Mouse (Mus musculus) limb, embryonic 15.5 days (tissue): ENCODE results near the gene Arhgef28. TPM values are rescaled to one million over a fixed set of nuclear protein-coding genes. Genes with fewer than 3 reads are reported as not detected.
"Not testable (repeated sequence)": the region's sequence is repeated elsewhere in the genome, so short reads cannot be mapped to it uniquely, and the experiment has no call there.

Experiments used
- ATAC-seq: fragments of 200-750 bp; cut with Nextera tagmentation; 2 replicates; pipeline ENCODE4 v1.8.0; 2017; ENCODE audit warnings: low read depth, moderate TSS enrichment; ENCODE audit not compliant: insufficient number of reproducible peaks, low FRiP score, low TSS enrichment
- H3K27ac ChIP-seq: fragments of 300-500 bp; sonication (generic); 2 replicates; pipeline ENCODE4 v1.5.1; 2015; ENCODE audit warnings: moderate library complexity, mild to moderate bottlenecking, inconsistent platforms
- H3K27me3 ChIP-seq: fragments of 300-500 bp; sonication (generic); 2 replicates; pipeline ENCODE4 v1.6.1; 2015; ENCODE audit warnings: inconsistent platforms
- H3K36me3 ChIP-seq: fragments of 300-500 bp; sonication (generic); 2 replicates; pipeline ENCODE4 v1.6.1; 2015; ENCODE audit warnings: inconsistent platforms
- H3K4me1 ChIP-seq: fragments of 300-500 bp; sonication (generic); 2 replicates; pipeline ENCODE4 v1.6.1; 2015; ENCODE audit warnings: inconsistent platforms
- H3K4me2 ChIP-seq: fragments of 300-500 bp; sonication (generic); 2 replicates; pipeline ENCODE4 v1.6.1; 2015; ENCODE audit warnings: mild to moderate bottlenecking, inconsistent platforms
- H3K4me3 ChIP-seq: fragments of 300-500 bp; sonication (generic); 2 replicates; pipeline ENCODE4 v1.5.1; 2015; ENCODE audit warnings: mild to moderate bottlenecking, inconsistent platforms
- H3K9ac ChIP-seq: fragments of 300-500 bp; sonication (generic); 2 replicates; pipeline ENCODE4 v1.6.1; 2015; ENCODE audit warnings: inconsistent platforms
- H3K9me3 ChIP-seq: fragments of 300-500 bp; sonication (generic); 2 replicates; pipeline ENCODE4 v1.6.1; 2016; ENCODE audit warnings: inconsistent platforms
- WGBS: fragments of 180-500 bp; shearing (Covaris S2); methylation state at CpG from one replicate; pipeline ENCODE4 v1.1.7; 2015; 5-methylcytosine and 5-hydroxymethylcytosine counted together
- polyA plus RNA-seq: library from polyadenylated mRNA; unstranded; fragments of >200 nt; fragmentation: Nextera tagmentation; extraction: Ambion mirVana; gene quantifications from 2 replicates; pipeline ENCODE4 v1.2.1, GENCODE M21; 2015

The Arhgef28 gene
- polyA plus RNA-seq, 1 experiment from 2014 or later = 15.0 TPM

GRCm38 (mm10) chr13:98024680-98025079 lies 181.6 kb downstream of the Arhgef28 start:
- no peaks in the 10 kb centered on the region for H3K36me3 ChIP-seq
- H3K27me3 ChIP-seq = no peaks in the 10 kb centered on the region
- H3K4me2 ChIP-seq = no peak overlapping the region
- no peaks in the 10 kb centered on the region for H3K9me3 ChIP-seq
- no peak overlapping the region for H3K27ac ChIP-seq
- no peak overlapping the region for H3K9ac ChIP-seq
- 92% methylated on average over 12 of the region's 12 CpGs for WGBS
- no peak for ATAC-seq
- H3K4me3 ChIP-seq = no peak overlapping the region
- peaks cover 4% of the 10 kb centered on the region; the same call in 1 of the 2 replicates for H3K4me1 ChIP-seq

- Histone ChIP-seq H3K4me2 (no peak overlapping the region), H3K4me1 (peaks cover 4% of the 10 kb centered on the region; the same call in 1 of the 2 replicates), H3K27me3 (no peaks in the 10 kb centered on the region), H3K4me3 (no peak overlapping the region), H3K27ac (no peak overlapping the region), H3K36me3 (no peaks in the 10 kb centered on the region), H3K9me3 (no peaks in the 10 kb centered on the region), H3K9ac (no peak overlapping the region)
- ATAC-seq = no peak
- 62% methylated on average over 4 of the region's 4 CpGs for WGBS
Observed at GRCm38 (mm10) chr13:98021906-98022305, 184.3 kb downstream of the Arhgef28 start.

GRCm38 (mm10) chr13:98018837-98019236 lies 187.4 kb downstream of the Arhgef28 start:
- 95% methylated on average over 8 of the region's 8 CpGs for WGBS
- H3K4me2 ChIP-seq, H3K27ac ChIP-seq, ATAC-seq, H3K36me3 ChIP-seq, H3K9ac ChIP-seq, H3K9me3 ChIP-seq, H3K27me3 ChIP-seq, H3K4me3 ChIP-seq: not testable (repeated sequence)
- H3K4me1 ChIP-seq = peaks cover 17% of the 10 kb centered on the region

- no peaks in the 10 kb centered on the region for H3K36me3 ChIP-seq
- H3K4me1 ChIP-seq = peaks cover 17% of the 10 kb centered on the region
- 0 out of 2 replicates have a peak overlapping the region, but pooled peaks have one; percentile 44 for H3K9ac ChIP-seq
- H3K27me3 ChIP-seq = no peaks in the 10 kb centered on the region
- 19% methylated on average over 12 of the region's 12 CpGs for WGBS
- ATAC-seq = no peak; the same call in 1 of the 2 replicates
- peak overlapping the region; percentile 64; the same call in 1 of the 2 replicates for H3K27ac ChIP-seq
- H3K9me3 ChIP-seq = no peaks in the 10 kb centered on the region
- peak overlapping the region; percentile 43 for H3K4me3 ChIP-seq
- peak overlapping the region; percentile 81 for H3K4me2 ChIP-seq
Observed at GRCm38 (mm10) chr13:98016923-98017588, 189.2 kb downstream of the Arhgef28 start.

GRCm38 (mm10) chr13:98015981-98016922 lies 190.0 kb downstream of the Arhgef28 start:
- peak overlapping the region; percentile 81 for H3K4me2 ChIP-seq
- H3K4me3 ChIP-seq = peak overlapping the region; percentile 43
- peak overlapping the region; percentile 64 for H3K27ac ChIP-seq
- no peaks in the 10 kb centered on the region for H3K9me3 ChIP-seq
- H3K27me3 ChIP-seq = no peaks in the 10 kb centered on the region
- H3K36me3 ChIP-seq = no peaks in the 10 kb centered on the region
- peak overlapping the region; percentile 44 for H3K9ac ChIP-seq
- no peak for ATAC-seq
- peaks cover 17% of the 10 kb centered on the region for H3K4me1 ChIP-seq
- 9% methylated on average over 32 of the region's 33 CpGs for WGBS

GRCm38 (mm10) chr13:98014892-98015291 lies 191.3 kb downstream of the Arhgef28 start:
- H3K4me2 ChIP-seq = peak overlapping the region; percentile 81
- no peaks in the 10 kb centered on the region for H3K9me3 ChIP-seq
- H3K36me3 ChIP-seq = no peaks in the 10 kb centered on the region
- H3K27ac ChIP-seq = no peak overlapping the region
- WGBS = 40% methylated on average over 3 of the region's 3 CpGs
- no peaks in the 10 kb centered on the region for H3K27me3 ChIP-seq
- peaks cover 17% of the 10 kb centered on the region for H3K4me1 ChIP-seq
- ATAC-seq = no peak
- no peak overlapping the region for H3K9ac ChIP-seq
- H3K4me3 ChIP-seq = peak overlapping the region; percentile 43

GRCm38 (mm10) chr13:98013715-98014114 lies 192.5 kb downstream of the Arhgef28 start:
- H3K9me3 ChIP-seq = no peaks in the 10 kb centered on the region
- H3K4me3 ChIP-seq = no peak overlapping the region
- no peak for ATAC-seq
- peaks cover 17% of the 10 kb centered on the region for H3K4me1 ChIP-seq
- no peak overlapping the region for H3K4me2 ChIP-seq
- 0 out of 2 replicates have a peak overlapping the region, but pooled peaks have one; percentile 11 for H3K27ac ChIP-seq
- no peaks in the 10 kb centered on the region for H3K27me3 ChIP-seq
- H3K36me3 ChIP-seq = no peaks in the 10 kb centered on the region
- H3K9ac ChIP-seq = no peak overlapping the region
- 80% methylated on average over 4 of the region's 4 CpGs for WGBS

- peaks cover 14% of the 10 kb centered on the region for H3K4me1 ChIP-seq
- no peaks in the 10 kb centered on the region for H3K9me3 ChIP-seq
- H3K36me3 ChIP-seq = no peaks in the 10 kb centered on the region
- no peak overlapping the region for H3K9ac ChIP-seq
- ATAC-seq = no peak
- H3K4me3 ChIP-seq = no peak overlapping the region
- H3K27me3 ChIP-seq = no peaks in the 10 kb centered on the region
- H3K4me2 ChIP-seq = no peak overlapping the region
- WGBS = 56% methylated on average over 6 of the region's 6 CpGs
- no peak overlapping the region for H3K27ac ChIP-seq
Observed at GRCm38 (mm10) chr13:98011931-98012341, 194.3 kb downstream of the Arhgef28 start.

GRCm38 (mm10) chr13:98009070-98009469 lies 197.2 kb downstream of the Arhgef28 start:
- ATAC-seq = no peak
- Histone ChIP-seq H3K27me3 (no peaks in the 10 kb centered on the region), H3K4me2 (no peak overlapping the region), H3K4me1 (peaks cover 5% of the 10 kb centered on the region; the same call in 1 of the 2 replicates), H3K4me3 (no peak overlapping the region), H3K36me3 (no peaks in the 10 kb centered on the region), H3K27ac (no peak overlapping the region), H3K9me3 (no peaks in the 10 kb centered on the region), H3K9ac (no peak overlapping the region)
- 64% methylated on average over 4 of the region's 4 CpGs for WGBS

GRCm38 (mm10) chr13:98008588-98008987 lies 197.7 kb downstream of the Arhgef28 start:
- H3K9ac ChIP-seq = no peak overlapping the region
- H3K4me3 ChIP-seq = no peak overlapping the region
- no peaks in the 10 kb centered on the region for H3K27me3 ChIP-seq
- ATAC-seq = no peak
- no peak overlapping the region for H3K4me2 ChIP-seq
- H3K9me3 ChIP-seq = no peaks in the 10 kb centered on the region
- H3K4me1 ChIP-seq = peaks cover 5% of the 10 kb centered on the region; the same call in 1 of the 2 replicates
- H3K27ac ChIP-seq = no peak overlapping the region
- no peaks in the 10 kb centered on the region for H3K36me3 ChIP-seq
- 92% methylated on average over 10 of the region's 10 CpGs for WGBS

- no peak for ATAC-seq
- Histone ChIP-seq H3K27me3 (no peaks in the 10 kb centered on the region), H3K9ac (no peak overlapping the region), H3K27ac (no peak overlapping the region), H3K4me1 (peaks cover 9% of the 10 kb centered on the region; the same call in 1 of the 2 replicates), H3K9me3 (no peaks in the 10 kb centered on the region), H3K4me3 (no peak overlapping the region), H3K4me2 (no peak overlapping the region), H3K36me3 (no peaks in the 10 kb centered on the region)
- WGBS = 65% methylated on average over 5 of the region's 5 CpGs
Observed at GRCm38 (mm10) chr13:98005611-98006218, 200.5 kb downstream of the Arhgef28 start.
